Mouse (Mus musculus): ENCODE measurements at regions not wholly inside any gene's neighbourhood (a gene's known extent, or its start where the extent isn't known, plus 50 kb on each side); places are given as distances from the start of the nearest gene placed in this dataset.

DNA sequence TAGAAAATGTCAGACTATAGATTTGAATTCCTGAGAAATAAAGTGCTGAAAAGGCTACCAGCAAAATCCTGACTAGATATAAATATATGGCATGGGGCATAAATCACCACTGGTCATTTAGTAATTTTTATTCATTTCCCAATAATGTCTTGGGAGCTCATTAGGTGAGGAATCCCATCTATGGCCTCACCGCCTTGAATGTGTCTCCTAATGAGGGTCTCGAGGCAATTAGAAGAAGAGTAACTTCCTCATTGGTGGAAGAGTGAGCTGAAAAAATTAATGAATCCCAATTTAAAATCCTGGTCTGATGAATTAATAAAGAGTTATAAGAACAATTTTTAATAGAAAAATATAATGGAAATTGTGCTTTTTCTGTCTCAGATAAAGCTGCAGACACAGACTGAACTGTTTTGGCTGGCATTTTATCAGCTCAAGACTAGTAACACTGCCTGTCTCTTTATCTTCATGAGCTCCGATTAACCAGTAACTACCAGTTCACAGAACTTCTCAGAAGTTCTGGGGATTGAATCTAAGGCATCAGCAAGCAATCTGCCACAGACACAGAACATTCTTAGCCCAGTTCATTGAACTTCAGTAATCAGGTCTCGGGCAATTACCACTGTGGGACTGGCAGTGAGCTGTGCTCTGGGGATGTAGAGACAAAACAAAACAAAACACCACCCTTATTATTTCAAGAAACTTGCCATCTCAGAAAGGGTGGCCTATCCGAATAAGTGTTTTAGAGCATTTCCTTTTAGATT lies 170.7 kb downstream of the Plpp3 start:
- H3K36me3 ChIP-seq (replicated peaks): no peaks in the 10 kb centered on the region
- no peak overlapping the region for H3K27ac ChIP-seq (replicated peaks)
- 40% methylated on average over 5 of the region's 5 CpGs for WGBS (ENCODE audit: insufficient replicate concordance)
- no peak for ATAC-seq (ENCODE audit: insufficient read depth)
- no peak overlapping the region for H3K4me2 ChIP-seq
- H3K4me1 ChIP-seq (replicated peaks): no peaks in the 10 kb centered on the region; the same call in none of the 2 replicates
- no peaks in the 10 kb centered on the region for H3K9me3 ChIP-seq (replicated peaks)
- no peak overlapping the region for H3K4me3 ChIP-seq (replicated peaks)
- H3K27me3 ChIP-seq: no peaks in the 10 kb centered on the region
- no peak overlapping the region for H3K9ac ChIP-seq

GRCm38 (mm10) chr4:105328776-105329175 lies 171.6 kb downstream of the Plpp3 start:
- H3K4me3 ChIP-seq (replicated peaks): no peak overlapping the region
- no peak overlapping the region for H3K9ac ChIP-seq
- 45% methylated on average over 10 of the region's 10 CpGs for WGBS (ENCODE audit: insufficient replicate concordance)
- H3K27me3 ChIP-seq: no peaks in the 10 kb centered on the region
- H3K4me1 ChIP-seq (replicated peaks): no peaks in the 10 kb centered on the region; the same call in none of the 2 replicates
- H3K9me3 ChIP-seq (replicated peaks): no peaks in the 10 kb centered on the region
- no peak for ATAC-seq (ENCODE audit: insufficient read depth)
- H3K36me3 ChIP-seq (replicated peaks): no peaks in the 10 kb centered on the region
- no peak overlapping the region for H3K4me2 ChIP-seq
- H3K27ac ChIP-seq (replicated peaks): no peak overlapping the region

DNA sequence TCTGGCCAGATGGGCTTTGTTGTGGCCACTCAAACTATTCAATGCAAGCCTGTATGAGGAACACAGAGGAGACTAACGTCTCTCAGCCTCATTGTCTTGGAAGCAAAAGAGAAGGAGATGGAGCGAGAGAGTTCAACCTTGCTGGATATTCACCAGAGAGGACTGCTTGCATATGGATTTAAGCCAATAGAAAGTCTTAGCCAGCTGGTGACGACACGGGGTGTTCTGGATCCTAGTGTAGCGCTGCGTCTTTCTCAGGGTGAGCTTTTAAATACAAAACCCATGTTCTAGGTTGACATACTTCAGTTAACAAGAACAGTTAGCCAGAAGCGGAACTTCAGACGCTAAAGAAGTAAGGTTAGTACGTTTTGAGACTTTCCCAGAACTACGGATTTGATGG lies 174.9 kb downstream of the Plpp3 start:
- H3K27ac ChIP-seq (replicated peaks): no peak overlapping the region
- no peak overlapping the region for H3K4me3 ChIP-seq (replicated peaks)
- H3K4me2 ChIP-seq: no peak overlapping the region
- no peaks in the 10 kb centered on the region for H3K36me3 ChIP-seq (replicated peaks)
- 72% methylated on average over 10 of the region's 10 CpGs for WGBS (ENCODE audit: insufficient replicate concordance)
- no peaks in the 10 kb centered on the region for H3K9me3 ChIP-seq (replicated peaks)
- no peaks in the 10 kb centered on the region; the same call in none of the 2 replicates for H3K4me1 ChIP-seq (replicated peaks)
- no peak for ATAC-seq (ENCODE audit: insufficient read depth)
- no peak overlapping the region for H3K9ac ChIP-seq
- H3K27me3 ChIP-seq: no peaks in the 10 kb centered on the region

GRCm38 (mm10) chr4:105335872-105336271 lies 178.7 kb downstream of the Plpp3 start:
- WGBS (ENCODE audit: insufficient replicate concordance): 43% methylated on average over 1 of the region's 1 CpGs
- ATAC-seq (ENCODE audit: insufficient read depth): no peak
- no peaks in the 10 kb centered on the region for H3K4me1 ChIP-seq (replicated peaks)
- H3K9ac ChIP-seq: no peak overlapping the region
- H3K27me3 ChIP-seq: no peaks in the 10 kb centered on the region
- H3K27ac ChIP-seq (replicated peaks): no peak overlapping the region
- no peak overlapping the region for H3K4me3 ChIP-seq (replicated peaks)
- no peak overlapping the region for H3K4me2 ChIP-seq
- no peaks in the 10 kb centered on the region for H3K9me3 ChIP-seq (replicated peaks)
- H3K36me3 ChIP-seq (replicated peaks): no peaks in the 10 kb centered on the region

DNA sequence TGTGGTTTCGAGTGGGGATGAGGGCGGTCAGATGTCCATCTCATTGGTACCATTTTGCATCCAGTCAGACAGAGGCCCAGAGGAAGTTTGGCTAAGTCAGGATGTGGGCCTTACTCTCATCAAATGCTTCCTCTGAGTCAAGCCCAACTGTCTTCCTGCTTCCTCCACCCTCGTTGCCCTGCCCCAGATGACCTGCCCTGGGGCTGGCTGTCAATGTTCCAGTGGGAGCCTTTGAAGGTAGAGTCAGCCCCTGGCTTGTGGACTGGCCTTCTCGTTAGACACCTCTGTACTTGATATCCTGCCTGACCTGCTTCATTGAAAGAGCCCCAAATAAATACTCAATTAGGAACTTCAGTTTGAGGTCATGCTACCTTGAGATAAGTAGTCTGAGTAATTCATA lies 179.4 kb downstream of the Plpp3 start:
- Histone ChIP-seq H3K4me1 (replicated peaks) (no peaks in the 10 kb centered on the region), H3K27me3 (no peaks in the 10 kb centered on the region), H3K4me2 (no peak overlapping the region), H3K36me3 (replicated peaks) (no peaks in the 10 kb centered on the region), H3K9me3 (replicated peaks) (no peaks in the 10 kb centered on the region), H3K27ac (replicated peaks) (no peak overlapping the region), H3K9ac (no peak overlapping the region), H3K4me3 (replicated peaks) (no peak overlapping the region)
- 44% methylated on average over 4 of the region's 4 CpGs for WGBS (ENCODE audit: insufficient replicate concordance)
- ATAC-seq (ENCODE audit: insufficient read depth): no peak

GRCm38 (mm10) chr4:105338131-105338530 lies 181.0 kb downstream of the Plpp3 start:
- no peak for ATAC-seq (ENCODE audit: insufficient read depth)
- Histone ChIP-seq H3K4me2 (no peak overlapping the region), H3K4me1 (replicated peaks) (no peaks in the 10 kb centered on the region), H3K4me3 (replicated peaks) (no peak overlapping the region), H3K27me3 (no peaks in the 10 kb centered on the region), H3K36me3 (replicated peaks) (no peaks in the 10 kb centered on the region), H3K9me3 (replicated peaks) (no peaks in the 10 kb centered on the region), H3K9ac (no peak overlapping the region), H3K27ac (replicated peaks) (no peak overlapping the region)
- WGBS (ENCODE audit: insufficient replicate concordance): 55% methylated on average over 7 of the region's 7 CpGs

DNA sequence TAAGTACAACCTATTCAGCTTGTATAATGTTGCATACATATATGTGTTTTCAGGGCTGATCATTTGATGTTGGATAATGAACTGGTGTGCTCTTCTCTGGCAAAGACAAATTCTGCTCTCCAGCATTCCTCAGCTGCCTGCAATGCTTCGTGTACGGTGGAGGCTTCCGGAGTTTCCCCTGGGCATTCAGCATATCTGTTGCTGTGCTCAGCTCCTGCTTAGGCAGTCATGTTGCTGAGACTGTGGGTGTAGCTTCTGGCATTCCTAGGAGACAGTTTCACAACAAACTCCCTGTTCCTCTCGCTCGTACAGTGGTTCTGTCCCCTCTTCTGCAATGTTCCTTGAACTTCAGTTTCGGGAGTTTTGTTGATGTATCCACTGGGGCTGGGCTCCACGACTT lies 181.7 kb downstream of the Plpp3 start:
- no peak overlapping the region for H3K27ac ChIP-seq (replicated peaks)
- no peaks in the 10 kb centered on the region for H3K36me3 ChIP-seq (replicated peaks)
- no peak overlapping the region for H3K9ac ChIP-seq
- no peak overlapping the region for H3K4me3 ChIP-seq (replicated peaks)
- no peak for ATAC-seq (ENCODE audit: insufficient read depth)
- no peaks in the 10 kb centered on the region for H3K4me1 ChIP-seq (replicated peaks)
- H3K27me3 ChIP-seq: no peaks in the 10 kb centered on the region
- no peaks in the 10 kb centered on the region for H3K9me3 ChIP-seq (replicated peaks)
- no peak overlapping the region for H3K4me2 ChIP-seq
- 61% methylated on average over 7 of the region's 7 CpGs for WGBS (ENCODE audit: insufficient replicate concordance)

GRCm38 (mm10) chr4:105341274-105341673 lies 184.1 kb downstream of the Plpp3 start:
- H3K36me3 ChIP-seq (replicated peaks): no peaks in the 10 kb centered on the region
- no peak overlapping the region for H3K27ac ChIP-seq (replicated peaks)
- H3K4me3 ChIP-seq (replicated peaks): no peak overlapping the region
- no peaks in the 10 kb centered on the region for H3K9me3 ChIP-seq (replicated peaks)
- WGBS (ENCODE audit: insufficient replicate concordance): 56% methylated on average over 7 of the region's 7 CpGs
- no peak overlapping the region for H3K4me2 ChIP-seq
- ATAC-seq (ENCODE audit: insufficient read depth): no peak
- H3K4me1 ChIP-seq (replicated peaks): no peaks in the 10 kb centered on the region
- H3K9ac ChIP-seq: no peak overlapping the region
- no peaks in the 10 kb centered on the region for H3K27me3 ChIP-seq

- WGBS (ENCODE audit: insufficient replicate concordance): 70% methylated on average over 8 of the region's 8 CpGs
Observed at GRCm38 (mm10) chr4:105346846-105347245, 189.7 kb downstream of the Plpp3 start.

DNA sequence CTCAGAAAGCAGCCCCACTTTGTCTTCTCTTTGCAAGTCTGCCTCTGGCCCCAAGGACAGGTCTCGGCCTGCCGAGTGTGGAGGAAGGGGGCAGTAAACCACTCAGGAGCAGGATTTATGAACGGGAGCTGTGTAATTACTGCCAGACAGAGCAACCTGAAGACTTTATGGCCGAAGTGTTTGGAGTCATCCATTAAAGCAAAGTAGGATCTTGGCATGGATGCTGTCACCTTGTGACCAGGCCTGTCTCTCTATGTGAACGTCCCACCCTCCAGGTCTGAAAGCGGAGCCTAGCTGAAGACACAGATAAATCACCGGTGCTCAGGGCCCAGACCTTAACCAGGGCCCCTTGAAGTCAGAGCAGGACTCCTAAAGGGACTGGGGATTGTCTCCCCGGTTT lies 190.8 kb downstream of the Plpp3 start:
- WGBS (ENCODE audit: insufficient replicate concordance): 45% methylated on average over 8 of the region's 8 CpGs

More at GRCm38 (mm10) chr4:105346846-105347245, 189.7 kb downstream of the Plpp3 start:
- H3K4me1 ChIP-seq (replicated peaks): no peaks in the 10 kb centered on the region
- no peak for ATAC-seq (ENCODE audit: insufficient read depth)
- H3K4me3 ChIP-seq (replicated peaks): no peak overlapping the region
- no peaks in the 10 kb centered on the region for H3K27me3 ChIP-seq
- no peak overlapping the region for H3K4me2 ChIP-seq
- no peak overlapping the region for H3K27ac ChIP-seq (replicated peaks)
- H3K9me3 ChIP-seq (replicated peaks): no peaks in the 10 kb centered on the region
- H3K9ac ChIP-seq: no peak overlapping the region
- H3K36me3 ChIP-seq (replicated peaks): no peaks in the 10 kb centered on the region

DNA sequence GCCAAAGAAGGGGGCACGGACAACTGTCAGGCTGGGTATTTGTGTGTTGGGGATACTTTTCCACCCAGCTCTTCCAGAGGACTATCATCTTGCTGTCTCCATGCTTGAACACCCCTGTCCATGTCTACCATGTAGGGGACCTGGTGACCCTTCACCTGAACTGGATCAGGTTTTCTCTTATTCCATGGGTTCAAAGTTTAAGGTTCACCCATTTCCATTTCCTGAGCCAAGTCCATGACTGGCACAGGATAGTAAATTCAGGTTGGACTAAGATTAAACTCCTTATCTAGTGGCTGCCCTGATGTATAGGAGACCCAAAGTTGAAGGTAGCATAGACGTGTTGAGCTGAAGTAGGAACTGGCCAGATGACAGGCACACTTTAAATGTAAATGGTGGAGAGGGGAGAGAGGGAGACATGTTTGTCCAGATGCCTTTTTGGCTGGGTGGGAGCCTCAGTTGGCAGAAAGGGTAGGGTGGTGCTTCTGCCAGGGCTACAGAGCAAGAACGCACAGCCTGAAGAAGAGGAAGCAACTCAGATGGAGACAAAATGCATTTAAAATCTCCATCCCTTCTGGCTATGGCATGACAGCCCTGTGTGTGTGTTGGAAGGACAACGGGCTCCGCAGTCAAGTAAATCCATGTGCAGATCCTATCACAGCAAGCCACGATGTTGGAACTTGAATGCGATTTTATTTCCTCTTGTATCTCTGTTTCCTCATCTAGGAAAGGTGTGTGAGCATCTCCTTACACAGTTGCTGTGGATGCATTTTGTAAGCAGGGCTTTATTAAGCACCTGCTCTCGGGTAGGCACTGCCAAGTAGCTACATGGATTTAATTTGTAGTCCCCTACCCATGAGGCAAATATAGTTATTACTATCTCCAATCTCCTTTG lies 192.4 kb downstream of the Plpp3 start:
- no peak for ATAC-seq (ENCODE audit: insufficient read depth)
- Histone ChIP-seq H3K4me3 (replicated peaks) (no peak overlapping the region), H3K4me1 (replicated peaks) (no peaks in the 10 kb centered on the region), H3K36me3 (replicated peaks) (no peaks in the 10 kb centered on the region), H3K9ac (no peak overlapping the region), H3K27ac (replicated peaks) (no peak overlapping the region), H3K9me3 (replicated peaks) (no peaks in the 10 kb centered on the region), H3K27me3 (no peaks in the 10 kb centered on the region), H3K4me2 (no peak overlapping the region)
- WGBS (ENCODE audit: insufficient replicate concordance): 67% methylated on average over 8 of the region's 8 CpGs

More for the DNA sequence above, 190.8 kb downstream of the Plpp3 start:
- Histone ChIP-seq H3K4me1 (replicated peaks) (no peaks in the 10 kb centered on the region), H3K27ac (replicated peaks) (no peak overlapping the region), H3K9ac (no peak overlapping the region), H3K36me3 (replicated peaks) (no peaks in the 10 kb centered on the region), H3K27me3 (no peaks in the 10 kb centered on the region), H3K4me3 (replicated peaks) (no peak overlapping the region), H3K4me2 (no peak overlapping the region), H3K9me3 (replicated peaks) (no peaks in the 10 kb centered on the region)
- ATAC-seq (ENCODE audit: insufficient read depth): no peak

Measured in liver, embryonic 15.5 days (tissue).